Mouse (Mus musculus): ENCODE data around the gene Dapl1.

Gene Dapl1

DNA sequence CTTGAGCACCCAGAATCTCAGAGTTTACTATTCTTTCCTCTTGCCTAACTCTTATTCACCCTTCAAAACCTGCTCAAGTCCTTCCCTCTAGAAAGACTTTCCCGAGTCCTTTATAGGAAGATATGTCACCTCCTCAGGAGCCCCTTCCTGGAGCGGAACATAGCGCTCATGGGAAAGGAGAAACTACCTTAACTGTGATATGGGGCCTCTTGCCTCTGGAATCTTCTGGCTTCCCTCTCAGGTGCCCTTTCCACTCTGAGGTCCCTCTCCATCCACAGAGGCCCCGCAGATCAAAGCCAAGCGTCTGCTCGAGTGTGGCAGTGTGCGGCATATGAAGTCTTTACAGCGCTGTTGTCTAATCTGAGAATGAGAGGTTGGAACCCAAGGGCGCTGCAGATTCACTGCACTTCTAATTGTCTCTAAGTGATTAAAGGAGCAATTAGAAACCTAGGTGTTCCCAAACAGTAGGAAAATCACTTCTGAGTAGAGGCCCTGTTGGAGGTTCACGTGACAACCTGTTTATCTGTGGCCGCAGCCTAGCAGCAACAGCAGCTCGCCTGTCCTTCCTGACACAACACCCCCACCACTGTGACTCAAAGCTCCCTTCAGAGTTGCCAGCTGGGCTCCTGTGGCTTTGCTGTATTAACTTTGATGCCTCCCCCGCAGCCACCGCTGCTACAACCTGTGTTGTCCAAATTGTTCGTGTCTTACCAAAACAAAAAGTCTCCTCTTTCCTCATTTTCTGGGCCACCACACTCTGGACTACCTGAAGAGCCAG lies 49.7 kb downstream of the Dapl1 start:
- no peak for DNase-seq (ENCODE audit: low spot score in 2 of 2)

DNA sequence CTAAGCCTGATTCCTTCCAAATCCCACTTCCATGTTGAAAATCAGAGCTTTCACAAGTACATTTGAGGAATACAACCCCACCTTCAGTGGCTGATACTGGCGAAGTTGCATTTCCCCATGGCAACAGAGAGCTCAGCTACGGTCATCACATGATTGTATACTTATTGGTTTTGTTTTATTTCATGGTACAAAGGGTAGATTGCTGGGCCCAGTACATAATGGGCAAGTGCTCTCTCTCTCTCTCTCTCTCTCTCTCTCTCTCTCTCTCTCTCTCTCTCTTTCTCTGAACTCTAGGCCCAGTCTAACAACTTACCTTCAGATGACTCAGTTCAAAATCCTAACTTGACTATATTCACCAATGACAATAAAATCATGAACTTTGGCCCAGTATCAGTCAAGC lies 52.5 kb downstream of the Dapl1 start:
- no peak for DNase-seq (ENCODE audit: low spot score in 2 of 2)

DNA sequence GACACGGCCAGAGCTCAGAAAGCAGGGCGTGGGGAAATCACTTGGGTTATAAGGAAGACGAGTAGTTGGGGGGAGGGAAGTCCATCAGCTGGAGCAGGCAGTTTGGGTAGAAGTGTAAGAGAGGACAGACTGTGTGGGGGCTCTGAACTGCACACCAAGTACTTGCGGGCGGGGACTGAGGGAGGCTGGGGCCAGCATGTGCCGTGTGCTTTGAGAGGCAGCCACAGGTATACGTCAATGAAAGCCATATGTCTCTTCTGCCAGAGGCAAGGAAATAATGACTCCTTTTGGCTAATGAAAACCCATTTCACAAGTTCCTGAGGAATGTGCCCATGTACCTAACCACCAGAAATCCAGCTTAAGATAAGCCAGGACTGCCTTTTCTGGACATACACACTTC lies 53.6 kb downstream of the Dapl1 start:
- no peak for DNase-seq (ENCODE audit: low spot score in 2 of 2)

DNA sequence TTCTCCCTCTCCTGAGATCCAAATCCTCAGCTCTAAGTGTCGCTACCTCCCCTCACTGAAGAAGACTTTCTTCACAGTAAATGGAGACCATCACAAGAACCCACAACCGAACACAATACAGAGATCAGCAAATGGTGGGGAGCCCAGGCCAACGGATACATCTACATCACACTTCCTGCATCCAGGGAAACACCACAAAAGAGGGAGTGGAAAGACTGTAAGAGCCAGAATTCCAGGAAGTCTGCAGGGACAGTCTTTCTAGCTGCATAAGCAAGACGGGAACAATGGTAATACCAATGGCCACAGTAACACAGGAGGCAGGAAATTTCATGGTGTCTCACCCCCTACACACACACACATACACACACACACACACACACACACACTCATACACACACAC lies 55.3 kb downstream of the Dapl1 start:
- DNase-seq (ENCODE audit: low spot score in 2 of 2), result no peak

DNA sequence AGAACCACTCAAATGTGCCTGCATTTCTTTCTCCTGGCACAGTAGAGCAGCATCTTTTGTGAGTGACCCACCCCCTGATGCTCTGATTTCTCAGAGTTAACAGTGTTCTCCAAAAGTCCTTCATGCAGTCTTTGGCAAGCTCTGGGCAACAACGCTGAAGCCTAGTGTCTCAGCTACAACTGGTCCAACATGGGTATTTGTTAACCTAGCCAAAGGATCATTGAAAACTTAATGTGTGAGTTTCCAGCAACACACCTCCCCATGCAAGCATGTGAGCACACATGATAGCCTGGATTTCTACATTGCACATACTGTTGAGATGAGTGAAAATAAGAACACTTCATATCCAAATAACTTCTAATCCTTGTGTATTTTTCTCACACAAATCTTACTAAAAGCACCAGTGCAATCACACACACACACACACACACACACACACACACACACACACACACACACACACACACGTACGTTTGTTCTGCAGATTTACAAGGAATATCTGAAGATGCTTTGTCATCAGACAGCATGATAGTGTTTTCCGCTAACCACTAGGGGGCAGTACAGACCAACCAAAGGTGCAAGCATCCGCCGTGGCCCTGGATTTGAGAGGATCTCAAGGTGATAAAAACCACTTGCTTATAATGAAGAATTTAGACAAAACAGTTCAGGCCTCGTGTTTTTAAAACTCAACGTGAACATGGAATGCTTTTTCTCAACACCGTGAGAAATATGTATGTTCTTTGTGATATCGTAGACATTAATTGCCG lies 56.9 kb downstream of the Dapl1 start:
- peak; percentile 68 to 75 for DNase-seq (ENCODE audit: low spot score in 2 of 2)

DNA sequence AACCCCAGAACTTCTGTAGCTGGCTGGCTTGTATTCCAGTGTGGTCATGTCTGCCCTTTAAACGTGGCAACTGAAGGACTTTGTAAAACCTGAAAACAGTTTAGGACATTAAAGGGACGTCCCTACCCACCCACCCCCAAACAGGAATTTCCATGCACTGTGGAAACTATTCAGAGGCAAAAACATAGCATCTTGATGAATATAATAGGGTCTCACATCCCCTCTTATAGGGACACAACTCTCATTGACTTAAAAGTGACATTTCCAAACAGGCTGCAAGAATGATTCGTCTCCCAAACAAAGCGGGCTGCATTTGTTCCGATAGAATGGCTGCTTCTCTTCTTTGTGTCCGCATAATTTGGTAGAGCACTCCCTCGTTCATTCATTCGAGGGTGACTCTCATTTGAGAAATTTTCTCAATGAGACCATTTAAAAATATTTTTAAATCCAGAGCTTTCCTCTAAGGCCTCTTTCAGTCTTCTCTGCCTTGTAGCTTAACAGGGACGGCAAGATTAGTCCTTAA lies 59.2 kb downstream of the Dapl1 start:
- DNase-seq (ENCODE audit: low spot score in 2 of 2), result no peak

DNA sequence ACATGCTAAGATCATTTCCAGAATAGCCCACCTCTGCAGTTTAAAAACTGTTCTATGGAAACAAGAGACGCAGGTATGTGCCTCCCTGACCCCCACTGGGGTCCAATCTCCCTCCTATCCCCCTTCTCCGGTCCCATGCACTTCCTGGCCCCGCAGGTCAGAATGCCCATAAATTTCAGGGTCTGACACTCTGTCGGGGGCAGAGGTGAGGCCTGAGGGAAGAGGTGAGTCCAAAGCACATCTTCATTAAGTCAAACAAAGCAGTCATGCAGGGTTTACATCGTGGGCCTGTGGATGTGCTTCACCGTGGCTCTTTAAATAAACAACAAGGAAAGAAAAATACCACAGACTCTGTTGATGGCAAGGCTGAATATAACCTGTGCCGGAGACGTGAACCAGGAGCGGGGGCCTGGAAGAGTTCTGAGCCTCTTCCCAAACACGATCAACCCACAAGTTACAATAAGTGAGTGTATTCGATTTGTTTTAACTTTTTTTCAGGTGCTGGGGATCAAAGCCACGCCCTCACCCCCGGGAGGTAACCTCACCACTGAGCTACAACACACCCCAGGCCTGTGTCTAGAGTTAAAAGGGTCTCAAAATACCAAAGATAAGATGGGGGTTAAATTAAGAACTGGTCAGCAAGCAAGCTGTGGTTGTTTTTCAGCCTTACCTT lies 59.9 kb downstream of the Dapl1 start:
- DNase-seq (ENCODE audit: low spot score in 2 of 2), result no peak

DNA sequence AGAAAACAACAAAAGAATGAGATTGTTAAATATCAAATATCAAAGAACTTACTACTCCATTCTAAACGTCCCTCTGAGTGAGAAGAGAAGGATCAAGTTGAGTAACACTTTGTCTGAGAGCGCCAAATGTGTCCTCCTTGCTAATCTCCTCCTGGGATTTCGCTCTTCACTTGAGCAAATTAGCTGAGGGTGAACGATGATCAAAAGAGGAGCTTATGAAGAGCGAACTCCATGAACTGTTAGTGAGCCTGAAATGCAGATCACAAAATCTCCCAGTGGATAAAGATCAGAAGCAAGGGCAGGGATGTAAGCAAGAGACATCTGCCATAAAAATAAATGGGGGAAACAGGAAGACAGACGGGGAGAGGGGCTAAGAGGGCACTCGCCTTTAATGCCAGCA lies 60.5 kb downstream of the Dapl1 start:
- no peak for DNase-seq (ENCODE audit: low spot score in 2 of 2)

DNA sequence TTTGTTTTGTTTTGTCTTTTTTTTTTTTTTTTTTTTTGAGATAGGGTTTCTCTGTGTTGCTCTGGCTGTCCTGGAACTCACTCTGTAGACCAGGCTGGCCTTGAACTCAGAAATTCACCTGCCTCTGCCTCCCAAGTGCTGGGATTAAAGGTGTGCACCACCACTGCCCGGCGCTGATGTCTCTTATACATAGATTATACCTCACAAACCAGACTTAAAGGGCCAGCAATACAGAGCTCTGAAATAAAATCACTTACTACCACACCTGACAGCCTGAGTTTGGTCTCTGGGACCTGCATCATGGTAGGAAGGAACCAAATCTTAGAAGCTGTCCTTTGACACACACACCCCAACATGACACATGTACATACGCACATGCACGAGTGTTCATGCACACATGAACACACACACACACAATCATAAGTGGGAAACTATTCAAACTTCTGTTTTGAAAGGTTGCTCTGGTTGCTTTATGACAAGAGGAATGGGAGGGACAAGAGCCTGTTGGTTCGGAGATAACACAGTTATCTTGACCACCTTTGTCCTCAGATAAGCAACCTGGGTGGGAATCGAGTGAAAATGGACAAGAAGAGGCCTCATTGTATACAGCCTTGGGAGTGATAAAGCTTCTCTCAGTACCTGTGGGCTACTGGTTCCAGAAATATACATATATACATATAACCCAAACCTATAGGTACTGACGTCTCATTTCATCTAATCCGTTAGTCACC lies 63.1 kb downstream of the Dapl1 start:
- no peak for DNase-seq (ENCODE audit: low spot score in 2 of 2)

DNA sequence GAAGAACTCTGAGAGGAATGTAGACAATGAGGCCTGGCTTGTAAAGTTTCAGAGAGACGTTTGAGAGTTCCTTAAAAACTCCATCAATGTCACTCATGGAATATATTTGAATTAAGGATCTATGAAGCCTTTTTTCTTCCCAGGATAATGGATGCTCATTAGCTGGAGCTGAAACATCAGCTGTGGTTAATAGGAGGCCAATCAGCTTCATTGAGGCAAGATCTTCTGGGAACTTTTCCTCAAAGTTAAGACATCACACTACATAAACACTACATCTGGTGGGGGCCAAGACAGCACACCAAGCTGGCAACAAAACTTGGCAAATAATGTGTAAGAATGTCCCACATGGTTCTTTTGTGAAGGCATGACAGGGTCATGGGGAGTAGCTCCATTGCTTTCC lies 68.3 kb downstream of the Dapl1 start:
- DNase-seq (ENCODE audit: low spot score in 2 of 2), result no peak

DNA sequence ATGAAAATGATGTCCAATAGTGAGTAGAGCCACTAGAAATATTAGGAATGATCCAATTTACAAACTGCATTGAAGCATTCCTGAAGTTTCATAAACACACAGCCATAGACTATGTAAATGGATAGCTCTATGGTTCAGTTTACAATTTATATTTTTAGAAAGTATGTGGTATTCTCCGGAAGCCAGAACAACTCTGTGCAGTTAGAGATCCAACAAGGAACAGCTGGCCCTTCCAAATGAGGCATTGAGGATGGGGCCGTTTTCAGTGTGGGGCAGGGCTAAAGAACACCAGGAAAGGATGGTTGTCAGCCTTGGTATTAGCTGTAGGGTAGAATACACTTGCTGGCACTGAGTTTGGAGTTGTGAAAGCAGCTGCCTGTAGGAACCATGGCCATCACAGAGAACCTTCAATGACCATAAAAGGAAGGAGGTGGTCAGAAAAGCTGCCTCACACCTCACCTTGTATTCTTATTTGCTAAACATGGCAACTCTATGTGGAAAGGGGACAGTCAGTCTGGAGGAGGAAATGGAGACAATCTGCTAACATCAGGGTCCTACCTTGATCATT lies 70.0 kb downstream of the Dapl1 start:
- no peak for DNase-seq (ENCODE audit: low spot score in 2 of 2)

Measured in urinary bladder, postnatal 36 days (tissue).